Mouse (Mus musculus) inflammation-experienced regulatory T-cells (primary cell): ENCODE measurements around the gene Aimp2. TPM values are rescaled to one million over a fixed set of nuclear protein-coding genes. Genes with fewer than 3 reads are reported as not detected.

Experiments
- polyA plus RNA-seq, 2 experiments: library from polyadenylated mRNA; unstranded; fragments of 100-300 nt; shearing (Covaris generic); gene quantifications; one replicate each; pipeline ENCODE4 v1.2.1; 2017

Gene Aimp2
- polyA plus RNA-seq, result 10 to 100 TPM; 50.2 to 59.8 TPM

DNA sequence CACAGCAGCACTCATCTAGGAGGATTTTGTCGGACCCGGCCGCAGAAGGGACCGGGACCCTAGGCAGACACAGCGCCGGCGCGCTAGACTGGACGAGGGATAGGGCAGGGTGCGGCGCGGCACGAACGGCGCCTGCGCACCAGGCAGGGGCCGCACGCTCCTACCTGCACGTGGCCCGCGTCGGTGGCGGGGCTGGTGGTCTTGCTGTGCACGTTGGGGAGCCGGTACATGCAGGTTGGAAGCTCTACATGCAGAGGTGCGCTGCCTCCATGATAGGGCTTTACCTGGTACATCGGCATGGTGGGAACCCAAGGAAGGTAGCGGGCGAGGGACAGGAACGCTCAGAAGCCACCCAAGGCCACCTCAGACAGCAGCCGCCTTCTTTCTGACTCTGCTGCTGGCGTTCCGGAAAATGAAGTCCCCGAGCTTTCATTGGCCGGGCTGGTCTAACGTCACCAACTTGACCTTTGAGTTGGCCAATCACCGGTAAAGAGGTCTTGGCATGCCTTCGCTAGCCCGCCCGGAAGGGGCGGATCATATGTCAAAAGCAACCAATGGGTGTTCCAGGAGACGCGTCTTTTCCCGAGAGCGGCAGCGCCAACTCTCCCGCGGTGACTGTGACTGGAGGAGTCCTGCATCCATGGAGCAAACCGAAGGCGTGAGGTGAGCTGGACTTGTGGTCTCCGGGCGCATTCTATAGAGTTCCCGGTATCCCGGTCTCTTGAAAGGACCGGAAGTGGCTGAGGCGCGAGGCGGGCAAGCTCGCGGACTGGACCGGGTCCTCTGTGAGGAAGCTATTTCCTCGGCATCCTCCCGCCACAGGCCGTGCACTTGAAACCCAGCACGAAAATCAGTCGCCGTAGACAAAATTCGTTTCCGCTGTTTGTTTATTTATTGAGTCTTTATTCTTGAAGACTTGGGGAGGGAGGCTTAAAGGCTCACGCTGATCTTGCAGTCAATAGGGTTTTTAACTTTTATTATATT is at the start of gene Aimp2, which contains the start of gene Pms2:
Gene Aimp2, minus strand, starts transcription at position 431 of the 984 bp plus-strand sequence.
Gene Pms2, plus strand, starts transcription at position 548 of the 984 bp plus-strand sequence.

DNA sequence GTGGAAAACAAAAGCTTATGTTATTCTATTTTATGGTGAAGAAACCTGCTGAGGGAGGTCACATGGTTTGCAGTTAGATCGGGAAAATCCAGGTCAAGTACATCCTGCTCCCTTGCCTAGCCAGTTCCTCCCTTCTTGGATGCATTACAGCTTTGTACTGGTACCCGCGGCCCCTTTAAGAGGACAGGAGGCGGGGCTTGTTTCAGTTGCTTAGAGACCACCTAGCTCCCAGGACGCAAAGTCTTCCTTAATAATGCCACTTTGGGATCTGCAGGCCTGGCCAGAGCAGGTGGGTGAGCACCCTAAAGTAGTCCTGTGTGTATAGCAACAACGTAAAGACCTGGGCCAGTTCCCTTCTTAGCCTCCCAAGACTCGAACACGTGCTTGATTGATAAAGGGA is 23.2 kb upstream of the Aimp2 start, which contains the start of gene Rsph10b:
Gene Rsph10b, plus strand, starts transcription at position 205 of the 400 bp plus-strand sequence.

GRCm38 (mm10) chr5:143927875-143928274 is 18.2 kb upstream of the Aimp2 start, which contains the start of gene Gm42421:
Gm42421 (plus strand) TSS chr5:143928175.

DNA sequence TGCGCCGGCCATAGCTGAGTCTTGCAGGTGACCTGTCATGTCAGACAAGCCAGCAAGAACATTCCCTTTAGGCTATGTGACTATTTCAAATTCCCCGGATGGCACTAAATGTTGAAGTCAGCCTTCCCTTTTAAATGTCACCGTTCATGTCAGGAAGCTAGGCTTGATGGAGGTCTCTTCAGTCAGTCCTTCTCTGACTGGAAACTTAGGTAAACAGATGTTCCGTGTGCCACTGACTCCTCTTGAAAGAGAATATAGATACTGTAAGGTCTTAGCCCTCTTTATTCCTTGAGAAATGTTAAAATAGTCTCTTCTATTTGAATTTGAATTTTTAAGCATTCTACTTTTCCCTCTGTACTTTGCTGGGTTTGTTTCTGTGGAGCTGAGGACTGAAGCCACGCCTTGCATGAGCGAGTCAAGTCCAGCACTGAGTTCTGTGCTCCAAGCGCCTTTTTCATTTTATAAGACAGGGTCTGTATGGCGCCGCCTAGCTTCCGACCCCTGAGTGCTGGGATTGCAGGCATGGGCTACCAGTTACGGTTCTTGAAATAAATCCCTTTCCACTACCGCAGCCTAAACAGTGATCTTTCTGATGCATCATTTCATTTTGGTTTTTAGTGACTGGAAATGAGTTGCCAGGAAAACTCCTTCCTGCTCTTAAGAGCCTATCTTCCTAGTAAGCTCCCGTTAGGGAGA is 11.9 kb downstream of the Aimp2 start, which contains the start of gene Ankrd61:
Gene Ankrd61, minus strand, starts transcription at position 51 of the 696 bp plus-strand sequence.

Other genes starting within 250 kb of the Aimp2 start
- 10 to 100 TPM; 21.3 to 24.5 TPM for gene Usp42, start 177.6 kb downstream of the Aimp2 start, polyA plus RNA-seq
- 10 to 100 TPM; 54.5 to 67.6 TPM for gene Eif2ak1, start 92.1 kb downstream of the Aimp2 start, polyA plus RNA-seq
- gene Ankrd61, start 12.2 kb downstream of the Aimp2 start, polyA plus RNA-seq, result under 1 TPM in 1 of 2 experiments, not detected in 1; 0.60 TPM
- 10 to 100 TPM; 31.3 to 49.7 TPM for gene Pms2, start 117 bp upstream of the Aimp2 start, polyA plus RNA-seq
- 1 to 10 TPM in 1 of 2 experiments, under 1 TPM in 1; 0.64 to 3.9 TPM for gene Gm42421, start 18.3 kb upstream of the Aimp2 start, polyA plus RNA-seq
- gene Rsph10b, start 23.2 kb upstream of the Aimp2 start, polyA plus RNA-seq, result 1 to 10 TPM in 1 of 2 experiments, under 1 TPM in 1; 0.34 to 1.5 TPM
- 10 to 100 TPM; 62.8 to 71.5 TPM for gene Ccz1, start 105.0 kb upstream of the Aimp2 start, polyA plus RNA-seq
- gene Ocm, start 116.8 kb upstream of the Aimp2 start, polyA plus RNA-seq, result not detected
- gene Lmtk2, start 190.6 kb upstream of the Aimp2 start, polyA plus RNA-seq, result 10 to 100 TPM; 14.7 to 15.2 TPM